Mouse (Mus musculus) hindbrain, embryonic 11.5 days (tissue): Measurements from ENCODE around the gene Rbfox2. TPM values are rescaled to one million over a fixed set of nuclear protein-coding genes. Genes with fewer than 3 reads are reported as not detected.
A peak's percentile ranks its signal among the peaks of the same experiment; 100 is the strongest.

Experiments used
- ATAC-seq: fragments of 200-750 bp; cut with Nextera tagmentation; 2 replicates; pipeline ENCODE4 v1.8.0; 2017; ENCODE audit warnings: mild to moderate bottlenecking, moderate TSS enrichment, moderate library complexity; ENCODE audit not compliant: low FRiP score
- DNase-seq: peaks from one replicate; pipeline ENCODE4 v3.0.0-alpha.2; 2015; ENCODE audit warnings: low spot score
- H3K27ac ChIP-seq: fragments of 300-500 bp; sonication (generic); 2 replicates; pipeline ENCODE4 v1.5.1; 2014; ENCODE audit warnings: mild to moderate bottlenecking, low read depth, low read length
- H3K27me3 ChIP-seq: fragments of 300-500 bp; sonication (generic); 2 replicates; pipeline ENCODE4 v1.6.1; 2014; ENCODE audit warnings: mild to moderate bottlenecking, low read length, moderate library complexity, mixed read lengths; ENCODE audit not compliant: control insufficient read depth, insufficient read depth
- H3K36me3 ChIP-seq: fragments of 300-500 bp; sonication (generic); 2 replicates; pipeline ENCODE4 v1.6.1; 2014; ENCODE audit warnings: mild to moderate bottlenecking, low read length, moderate library complexity, mixed read lengths; ENCODE audit not compliant: control insufficient read depth, insufficient read depth
- H3K4me1 ChIP-seq: fragments of 300-500 bp; sonication (generic); replicated peaks from 2 replicates; pipeline ENCODE4 v1.6.1; 2014; ENCODE audit warnings: low read length, mixed read lengths; ENCODE audit not compliant: control insufficient read depth, insufficient read depth
- H3K4me2 ChIP-seq: fragments of 300-500 bp; sonication (generic); replicated peaks from 2 replicates; pipeline ENCODE4 v1.6.1; 2014; ENCODE audit warnings: mild to moderate bottlenecking, low read depth, low read length
- H3K4me3 ChIP-seq: fragments of 300-500 bp; sonication (generic); 2 replicates; pipeline ENCODE4 v1.5.1; 2014; ENCODE audit warnings: low read depth, low read length
- H3K9ac ChIP-seq: fragments of 300-500 bp; sonication (generic); 2 replicates; pipeline ENCODE4 v1.6.1; 2014; ENCODE audit warnings: low read depth, low read length
- H3K9me3 ChIP-seq: fragments of 300-500 bp; sonication (generic); 2 replicates; pipeline ENCODE4 v1.6.1; 2016; ENCODE audit warnings: low read length; ENCODE audit not compliant: control insufficient read depth
- WGBS: fragments of 180-500 bp; shearing (Covaris S2); extraction: QIAGEN DNeasy Blood & Tissue Kit; methylation state at CpG from one replicate; pipeline ENCODE4 v1.1.7; 2014; 5-methylcytosine and 5-hydroxymethylcytosine counted together
- polyA plus RNA-seq: library from polyadenylated mRNA; unstranded; fragments of >200 nt; fragmentation: Nextera tagmentation; extraction: Ambion mirVana; gene quantifications from 2 replicates; pipeline ENCODE4 v1.2.1, GENCODE M21; 2014

Rbfox2 gene
- polyA plus RNA-seq, 1 experiment from 2014 or later = 142 TPM

DNA sequence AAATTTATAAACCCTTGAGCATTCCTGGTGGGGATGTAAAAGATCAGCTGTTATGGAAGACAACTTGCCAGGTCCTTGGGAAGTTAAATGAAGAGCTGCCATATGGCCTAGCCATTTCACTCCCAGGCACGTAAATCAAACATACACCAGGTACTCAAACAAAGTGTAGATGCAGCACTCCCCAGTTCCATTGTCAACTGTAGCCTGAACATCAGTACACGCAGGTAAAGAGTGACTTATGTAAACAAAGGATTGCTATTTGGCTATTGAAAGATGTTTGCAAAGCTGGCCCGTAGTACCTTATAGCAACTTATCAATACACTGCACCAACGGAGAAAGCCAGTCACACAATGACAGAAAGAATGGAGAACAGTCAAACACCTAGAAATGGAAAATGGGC is 67.2 kb downstream of the Rbfox2 start:
- Histone ChIP-seq H3K9ac (no peak overlapping the region), H3K4me3 (no peak overlapping the region), H3K27ac (no peak overlapping the region), H3K9me3 (no peaks in the 10 kb centered on the region), H3K27me3 (no peaks in the 10 kb centered on the region), H3K4me2 (no peak overlapping the region), H3K4me1 (peaks cover 3% of the 10 kb centered on the region; the same call in 1 of the 2 replicates), H3K36me3 (no peaks in the 10 kb centered on the region)
- no peak for DNase-seq
- WGBS = 90% methylated on average over 4 of the region's 4 CpGs
- no peak for ATAC-seq

DNA sequence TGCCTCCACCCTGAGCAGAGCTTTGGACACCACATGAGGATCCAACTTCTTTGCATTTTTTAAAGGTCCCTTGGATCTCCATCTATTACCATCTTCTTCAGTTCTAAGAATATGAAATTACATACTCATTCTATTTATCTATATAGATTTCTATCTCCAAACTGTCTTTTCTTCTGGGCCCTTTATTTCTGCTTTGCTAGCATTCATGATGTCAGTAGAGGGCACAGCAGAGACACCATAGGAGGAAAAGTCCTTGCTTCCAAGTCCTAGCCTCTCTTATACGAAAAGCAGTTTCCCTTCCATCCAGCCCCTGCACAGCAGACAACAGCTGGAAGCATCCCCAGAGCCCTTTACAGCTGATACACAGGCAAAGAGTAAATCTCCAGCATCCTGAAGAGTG is 69.1 kb downstream of the Rbfox2 start:
- DNase-seq = no peak
- Histone ChIP-seq H3K36me3 (no peaks in the 10 kb centered on the region), H3K27me3 (no peaks in the 10 kb centered on the region), H3K9me3 (no peaks in the 10 kb centered on the region), H3K27ac (no peak overlapping the region), H3K9ac (no peak overlapping the region), H3K4me2 (no peak overlapping the region), H3K4me1 (peaks cover 3% of the 10 kb centered on the region; the same call in 1 of the 2 replicates), H3K4me3 (no peak overlapping the region)
- WGBS = 77% methylated on average over 1 of the region's 1 CpGs
- no peak for ATAC-seq

DNA sequence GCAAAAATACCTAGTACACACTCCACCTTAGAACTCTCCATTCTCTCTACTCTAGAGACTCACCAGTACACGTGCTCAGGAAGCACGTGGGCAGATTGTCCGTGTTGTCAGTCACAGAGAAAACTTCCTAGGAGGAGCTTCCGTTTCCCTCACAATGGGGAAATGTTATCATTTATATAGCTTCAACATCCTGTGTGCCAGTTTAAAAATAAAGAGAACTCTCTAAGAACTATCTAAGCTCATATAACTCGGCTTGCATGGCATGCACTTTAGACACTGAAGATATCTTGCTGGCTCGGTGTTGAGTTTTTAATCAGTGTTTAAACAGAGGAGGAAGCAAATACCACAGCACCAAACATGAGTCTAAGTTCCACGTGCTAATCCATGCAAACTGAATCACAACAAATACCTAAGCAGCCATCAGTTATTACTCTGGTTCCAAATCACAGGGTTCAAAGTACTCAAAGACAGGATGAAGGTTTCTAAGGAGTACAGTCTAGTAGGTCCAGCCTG is 70.7 kb downstream of the Rbfox2 start:
- Histone ChIP-seq H3K36me3 (no peaks in the 10 kb centered on the region), H3K4me2 (no peak overlapping the region), H3K4me1 (peaks cover 3% of the 10 kb centered on the region; the same call in 1 of the 2 replicates), H3K27me3 (no peaks in the 10 kb centered on the region), H3K9me3 (no peaks in the 10 kb centered on the region), H3K9ac (no peak overlapping the region), H3K27ac (no peak overlapping the region), H3K4me3 (no peak overlapping the region)
- ATAC-seq (no peak), DNase-seq (no peak)
- WGBS = 85% methylated on average over 7 of the region's 7 CpGs

DNA sequence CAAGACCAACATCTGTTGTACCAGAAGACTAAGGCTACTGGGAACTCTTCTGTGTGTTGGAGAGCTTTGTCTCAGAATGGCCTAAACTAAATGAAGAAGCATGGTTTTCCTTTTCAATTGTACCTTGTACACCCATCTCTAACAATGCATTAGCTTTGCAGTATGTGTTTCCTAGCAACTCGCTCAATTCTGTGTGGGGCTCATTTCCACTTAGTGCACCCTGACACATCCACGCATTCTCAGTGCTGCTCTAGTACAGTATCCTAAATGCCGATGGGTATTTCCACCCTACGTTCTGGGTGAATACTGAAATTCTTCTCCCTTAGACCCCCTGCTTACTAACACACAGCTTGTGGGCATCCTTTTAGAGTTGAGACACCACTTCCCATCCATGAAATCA is 71.3 kb downstream of the Rbfox2 start:
- DNase-seq = no peak

DNA sequence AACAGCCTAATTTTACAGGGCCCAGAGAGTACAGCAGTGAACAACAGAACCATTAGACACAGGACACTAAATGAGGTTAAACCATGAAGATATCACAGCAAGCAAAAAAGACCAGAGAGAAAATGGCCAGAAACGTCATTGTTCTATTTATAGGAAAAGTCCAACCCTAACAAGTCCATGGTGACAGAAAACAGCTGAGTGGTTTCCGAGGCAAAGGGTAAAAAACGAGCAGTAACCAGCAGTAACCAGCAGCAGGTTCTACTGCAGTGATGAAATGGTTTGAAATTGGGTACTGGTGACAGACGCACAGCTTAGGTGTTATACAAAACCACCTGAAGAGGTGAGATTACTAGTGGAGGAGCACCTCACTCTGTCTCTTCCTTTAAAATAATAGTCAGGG is 72.5 kb downstream of the Rbfox2 start:
- no peak for ATAC-seq
- 75% methylated on average over 4 of the region's 4 CpGs for WGBS

More for the DNA sequence above, 71.3 kb downstream of the Rbfox2 start:
- Histone ChIP-seq H3K4me1 (peaks cover 3% of the 10 kb centered on the region; the same call in 1 of the 2 replicates), H3K9me3 (no peaks in the 10 kb centered on the region), H3K4me2 (no peak overlapping the region), H3K4me3 (no peak overlapping the region), H3K27me3 (no peaks in the 10 kb centered on the region), H3K9ac (no peak overlapping the region), H3K27ac (no peak overlapping the region), H3K36me3 (no peaks in the 10 kb centered on the region)
- no peak for ATAC-seq
- 85% methylated on average over 4 of the region's 4 CpGs for WGBS

DNA sequence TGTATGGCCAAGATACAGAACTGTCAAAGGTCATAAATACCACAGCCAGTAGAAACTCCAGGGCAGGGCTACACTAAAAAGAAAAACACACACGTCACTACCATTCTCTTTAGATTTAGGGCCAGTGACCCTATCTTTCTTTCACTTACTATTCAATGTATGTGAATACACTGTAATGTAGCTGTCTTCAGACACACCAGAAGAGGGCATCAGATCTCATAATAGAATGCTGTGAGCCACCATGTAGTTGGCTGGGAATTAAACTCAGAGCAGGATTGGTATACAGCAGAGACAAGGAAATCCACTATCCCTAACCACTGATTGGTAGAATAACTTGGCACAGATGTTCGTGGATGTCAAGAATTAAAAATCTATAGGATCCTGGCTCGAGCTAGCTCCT is 76.7 kb downstream of the Rbfox2 start:
- ATAC-seq = no peak
- no peaks in the 10 kb centered on the region for H3K27me3 ChIP-seq
- no peaks in the 10 kb centered on the region for H3K4me1 ChIP-seq
- H3K4me2 ChIP-seq = no peak overlapping the region
- WGBS = 74% methylated on average over 3 of the region's 3 CpGs
- no peaks in the 10 kb centered on the region for H3K36me3 ChIP-seq
- H3K27ac ChIP-seq = no peak overlapping the region
- DNase-seq = no peak
- H3K9me3 ChIP-seq = no peaks in the 10 kb centered on the region
- H3K9ac ChIP-seq = no peak overlapping the region
- H3K4me3 ChIP-seq = no peak overlapping the region

More for the DNA sequence above, 72.5 kb downstream of the Rbfox2 start:
- no peak overlapping the region for H3K4me2 ChIP-seq
- H3K36me3 ChIP-seq = no peaks in the 10 kb centered on the region
- H3K9me3 ChIP-seq = no peaks in the 10 kb centered on the region
- peaks cover 3% of the 10 kb centered on the region; the same call in 1 of the 2 replicates for H3K4me1 ChIP-seq
- no peak for DNase-seq
- no peaks in the 10 kb centered on the region for H3K27me3 ChIP-seq
- H3K9ac ChIP-seq = no peak overlapping the region
- H3K4me3 ChIP-seq = no peak overlapping the region
- H3K27ac ChIP-seq = no peak overlapping the region

DNA sequence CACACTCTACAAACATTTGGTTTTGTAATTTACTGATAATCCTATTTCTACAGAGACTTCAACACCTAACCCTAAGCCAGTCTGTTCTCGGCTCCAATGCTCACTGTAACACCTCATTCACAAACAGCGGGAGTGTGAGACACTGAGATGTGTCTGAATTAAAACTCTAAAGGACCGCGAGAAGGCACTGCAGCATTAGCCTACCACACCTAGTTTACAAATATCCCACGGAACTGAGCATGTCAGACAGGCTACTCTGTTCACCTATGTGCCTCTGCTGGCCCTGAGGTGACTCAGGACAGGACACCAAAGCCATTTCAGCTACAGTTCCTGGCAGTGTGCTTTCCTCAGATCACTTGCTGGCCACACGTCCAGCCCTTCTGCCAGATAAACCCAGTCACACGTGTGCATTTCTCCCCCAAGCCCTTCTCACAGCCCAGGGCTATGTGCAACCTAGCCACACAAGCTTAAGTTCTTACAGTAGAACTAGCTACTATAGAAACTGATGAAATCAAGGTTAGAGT is 79.9 kb downstream of the Rbfox2 start:
- DNase-seq (no peak), ATAC-seq (no peak)
- Histone ChIP-seq H3K9me3 (no peaks in the 10 kb centered on the region), H3K4me1 (no peaks in the 10 kb centered on the region), H3K27me3 (no peaks in the 10 kb centered on the region), H3K4me2 (no peak overlapping the region), H3K36me3 (no peaks in the 10 kb centered on the region), H3K4me3 (no peak overlapping the region), H3K27ac (no peak overlapping the region), H3K9ac (no peak overlapping the region)
- 70% methylated on average over 7 of the region's 7 CpGs for WGBS

DNA sequence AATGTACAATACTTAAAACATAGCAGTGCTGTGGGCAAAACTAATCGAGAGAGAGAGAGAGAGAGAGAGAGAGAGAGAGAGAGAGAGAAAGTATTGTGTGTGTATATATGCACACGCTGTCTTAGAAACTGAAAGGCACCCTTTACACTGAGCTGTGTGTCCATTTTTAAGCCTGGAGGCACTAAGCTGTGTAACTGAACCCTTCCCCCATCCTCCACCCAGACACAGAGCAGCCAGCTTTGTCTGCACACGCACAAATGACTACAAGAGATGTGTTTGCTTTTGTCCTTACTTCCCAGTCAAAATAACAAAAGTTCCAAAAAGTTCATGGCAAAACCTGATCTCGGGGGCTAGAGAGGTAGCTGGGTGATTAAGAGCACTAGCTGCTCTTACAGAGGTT is 80.9 kb downstream of the Rbfox2 start:
- H3K27ac ChIP-seq = no peak overlapping the region
- no peak overlapping the region for H3K4me2 ChIP-seq
- no peak overlapping the region for H3K9ac ChIP-seq
- no peak overlapping the region for H3K4me3 ChIP-seq
- no peak for DNase-seq
- H3K9me3 ChIP-seq = no peaks in the 10 kb centered on the region
- 57% methylated on average over 4 of the region's 4 CpGs for WGBS
- H3K36me3 ChIP-seq = no peaks in the 10 kb centered on the region
- no peak for ATAC-seq
- no peaks in the 10 kb centered on the region for H3K4me1 ChIP-seq
- no peaks in the 10 kb centered on the region for H3K27me3 ChIP-seq

DNA sequence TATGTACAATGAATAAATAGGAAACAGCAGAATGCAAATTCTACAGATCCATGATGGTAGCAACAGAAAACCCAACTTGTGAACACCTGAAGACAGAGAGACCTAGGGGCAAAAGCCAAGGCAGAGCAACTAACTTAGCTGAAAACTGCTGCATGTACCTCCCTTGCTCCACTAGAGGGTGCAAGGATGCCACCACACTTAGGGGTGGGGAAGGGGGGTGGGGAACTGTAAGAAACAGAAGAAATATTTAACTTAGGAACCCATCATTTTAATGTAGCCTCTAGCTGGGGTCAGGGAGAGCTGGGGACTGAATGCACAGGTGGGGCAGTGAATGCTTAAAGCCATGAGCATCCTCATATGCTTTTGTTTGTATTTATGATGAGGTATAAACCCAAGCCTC is 81.5 kb downstream of the Rbfox2 start:
- no peak overlapping the region for H3K9ac ChIP-seq
- no peak overlapping the region for H3K27ac ChIP-seq
- no peaks in the 10 kb centered on the region for H3K9me3 ChIP-seq
- no peaks in the 10 kb centered on the region for H3K36me3 ChIP-seq
- H3K27me3 ChIP-seq = no peaks in the 10 kb centered on the region
- no peak overlapping the region for H3K4me3 ChIP-seq
- no peaks in the 10 kb centered on the region for H3K4me1 ChIP-seq
- DNase-seq (peak; percentile 64), ATAC-seq (no peak)
- H3K4me2 ChIP-seq = no peak overlapping the region
